Mouse (Mus musculus): ENCODE results near the gene 4930519G04Rik. TPM values are rescaled to one million over a fixed set of nuclear protein-coding genes. Genes with fewer than 3 reads are reported as not detected.
A peak's percentile ranks its signal among the peaks of the same experiment; 100 is the strongest.
"Not testable (repeated sequence)": the region's sequence is repeated elsewhere in the genome, so short reads cannot be mapped to it uniquely, and the experiment has no call there.

4930519G04Rik gene
- polyA plus RNA-seq (2015; fragmentation: Nextera tagmentation; extraction: Ambion mirVana), result not detected in 2 replicates

- H3K36me3 ChIP-seq; H3K4me3 ChIP-seq; H3K27ac ChIP-seq; H3K4me1 ChIP-seq (replicated peaks); H3K9me3 ChIP-seq (replicated peaks); H3K9ac ChIP-seq; ATAC-seq (replicated peaks; ENCODE audit: insufficient number of reproducible peaks, insufficient read depth, low FRiP score, low read depth); H3K4me2 ChIP-seq: not testable (repeated sequence)
- peaks cover 22% of the 10 kb centered on the region for H3K27me3 ChIP-seq
- WGBS, result 83% methylated on average over 3 of the region's 5 CpGs
Observed at GRCm38 (mm10) chr5:114853364-114853763, at the start of gene 4930519G04Rik. Gene 4930519G04Rik, plus strand, starts transcription at chr5:114853664.

- H3K9me3 ChIP-seq (replicated peaks), result no peaks in the 10 kb centered on the region
- no peak overlapping the region for H3K4me3 ChIP-seq
- no peak overlapping the region for H3K27ac ChIP-seq
- peaks cover 33% of the 10 kb centered on the region for H3K36me3 ChIP-seq
- WGBS, result 90% methylated on average over 13 of the region's 13 CpGs
- no peaks in the 10 kb centered on the region for H3K27me3 ChIP-seq
- no peak overlapping the region for H3K9ac ChIP-seq
- H3K4me2 ChIP-seq, result no peak overlapping the region
- H3K4me1 ChIP-seq (replicated peaks), result peaks cover 31% of the 10 kb centered on the region
- ATAC-seq (replicated peaks; ENCODE audit: insufficient number of reproducible peaks, insufficient read depth, low FRiP score, low read depth), result no peak
Observed at GRCm38 (mm10) chr5:114804335-114804734, 49.1 kb upstream of the 4930519G04Rik start.

- Histone ChIP-seq H3K36me3 (peaks cover 30% of the 10 kb centered on the region), H3K4me1 (replicated peaks) (peaks cover 35% of the 10 kb centered on the region), H3K9me3 (replicated peaks) (no peaks in the 10 kb centered on the region), H3K4me3 (no peak overlapping the region), H3K27me3 (no peaks in the 10 kb centered on the region), H3K9ac (no peak overlapping the region), H3K4me2 (no peak overlapping the region), H3K27ac (peak overlapping the region; percentile 89; the same call in 1 of the 2 replicates)
- 49% methylated on average over 3 of the region's 3 CpGs for WGBS
- ATAC-seq (replicated peaks; ENCODE audit: insufficient number of reproducible peaks, insufficient read depth, low FRiP score, low read depth), result no peak
Observed at GRCm38 (mm10) chr5:114804958-114805357, 48.5 kb upstream of the 4930519G04Rik start.

- no peak overlapping the region for H3K4me3 ChIP-seq
- peak overlapping the region; percentile 89 for H3K27ac ChIP-seq
- WGBS, result 60% methylated on average over 15 of the region's 15 CpGs
- no peak overlapping the region for H3K9ac ChIP-seq
- peaks cover 35% of the 10 kb centered on the region for H3K4me1 ChIP-seq (replicated peaks)
- peaks cover 24% of the 10 kb centered on the region for H3K36me3 ChIP-seq
- ATAC-seq (replicated peaks; ENCODE audit: insufficient number of reproducible peaks, insufficient read depth, low FRiP score, low read depth), result 0 out of 2 replicates have a peak, but pooled peaks have one; percentile 33
- H3K4me2 ChIP-seq, result peak overlapping the region; percentile 47; the same call in 1 of the 2 replicates
- H3K9me3 ChIP-seq (replicated peaks), result no peaks in the 10 kb centered on the region
- H3K27me3 ChIP-seq, result no peaks in the 10 kb centered on the region
Observed at GRCm38 (mm10) chr5:114805436-114806350, 47.8 kb upstream of the 4930519G04Rik start.

GRCm38 (mm10) chr5:114806636-114807035 is 46.8 kb upstream of the 4930519G04Rik start:
- H3K9ac ChIP-seq, result no peak overlapping the region
- ATAC-seq (replicated peaks; ENCODE audit: insufficient number of reproducible peaks, insufficient read depth, low FRiP score, low read depth), result no peak
- H3K4me1 ChIP-seq (replicated peaks), result peaks cover 35% of the 10 kb centered on the region
- H3K27ac ChIP-seq, result peak overlapping the region; percentile 89
- no peak overlapping the region for H3K4me3 ChIP-seq
- peak overlapping the region; percentile 47 for H3K4me2 ChIP-seq
- H3K27me3 ChIP-seq, result no peaks in the 10 kb centered on the region
- no peaks in the 10 kb centered on the region for H3K9me3 ChIP-seq (replicated peaks)
- WGBS, result 70% methylated on average over 8 of the region's 8 CpGs
- H3K36me3 ChIP-seq, result peaks cover 22% of the 10 kb centered on the region

GRCm38 (mm10) chr5:114807063-114807462 is 46.4 kb upstream of the 4930519G04Rik start:
- WGBS, result 23% methylated on average over 9 of the region's 9 CpGs

GRCm38 (mm10) chr5:114807468-114807867 is 46.0 kb upstream of the 4930519G04Rik start:
- ATAC-seq (replicated peaks; ENCODE audit: insufficient number of reproducible peaks, insufficient read depth, low FRiP score, low read depth), result peak; percentile 82
- no peaks in the 10 kb centered on the region for H3K9me3 ChIP-seq (replicated peaks)
- peak overlapping the region; percentile 47 for H3K4me2 ChIP-seq
- peak overlapping the region; percentile 89 for H3K27ac ChIP-seq
- peaks cover 19% of the 10 kb centered on the region for H3K36me3 ChIP-seq
- 0 out of 2 replicates have a peak overlapping the region, but pooled peaks have one; percentile 7 for H3K9ac ChIP-seq
- 15% methylated on average over 8 of the region's 8 CpGs for WGBS
- 0 out of 2 replicates have a peak overlapping the region, but pooled peaks have one; percentile 9 for H3K4me3 ChIP-seq
- peaks cover 35% of the 10 kb centered on the region for H3K4me1 ChIP-seq (replicated peaks)
- H3K27me3 ChIP-seq, result no peaks in the 10 kb centered on the region

More at GRCm38 (mm10) chr5:114807063-114807462, 46.4 kb upstream of the 4930519G04Rik start:
- H3K4me1 ChIP-seq (replicated peaks), result peaks cover 35% of the 10 kb centered on the region
- H3K4me2 ChIP-seq, result peak overlapping the region; percentile 47
- H3K27ac ChIP-seq, result peak overlapping the region; percentile 89
- H3K9me3 ChIP-seq (replicated peaks), result no peaks in the 10 kb centered on the region
- H3K4me3 ChIP-seq, result 0 out of 2 replicates have a peak overlapping the region, but pooled peaks have one; percentile 9
- 0 out of 2 replicates have a peak, but pooled peaks have one; percentile 21 for ATAC-seq (replicated peaks; ENCODE audit: insufficient number of reproducible peaks, insufficient read depth, low FRiP score, low read depth)
- H3K9ac ChIP-seq, result 0 out of 2 replicates have a peak overlapping the region, but pooled peaks have one; percentile 7
- no peaks in the 10 kb centered on the region for H3K27me3 ChIP-seq
- H3K36me3 ChIP-seq, result peaks cover 22% of the 10 kb centered on the region

GRCm38 (mm10) chr5:114807893-114808292 is 45.6 kb upstream of the 4930519G04Rik start:
- Histone ChIP-seq H3K36me3 (peaks cover 16% of the 10 kb centered on the region), H3K4me1 (replicated peaks) (peaks cover 35% of the 10 kb centered on the region), H3K27me3 (no peaks in the 10 kb centered on the region), H3K9me3 (replicated peaks) (no peaks in the 10 kb centered on the region), H3K4me2 (peak overlapping the region; percentile 47), H3K27ac (peak overlapping the region; percentile 89), H3K4me3 (no peak overlapping the region), H3K9ac (no peak overlapping the region)
- 65% methylated on average over 6 of the region's 6 CpGs for WGBS
- no peak for ATAC-seq (replicated peaks; ENCODE audit: insufficient number of reproducible peaks, insufficient read depth, low FRiP score, low read depth)

GRCm38 (mm10) chr5:114808385-114808784 is 45.1 kb upstream of the 4930519G04Rik start:
- Histone ChIP-seq H3K27me3 (no peaks in the 10 kb centered on the region), H3K4me1 (replicated peaks) (peaks cover 35% of the 10 kb centered on the region), H3K9ac (no peak overlapping the region), H3K4me2 (no peak overlapping the region), H3K27ac (peak overlapping the region; percentile 89), H3K9me3 (replicated peaks) (no peaks in the 10 kb centered on the region), H3K36me3 (peaks cover 14% of the 10 kb centered on the region), H3K4me3 (no peak overlapping the region)
- 73% methylated on average over 8 of the region's 8 CpGs for WGBS
- ATAC-seq (replicated peaks; ENCODE audit: insufficient number of reproducible peaks, insufficient read depth, low FRiP score, low read depth), result no peak

GRCm38 (mm10) chr5:114809181-114809756 is 44.2 kb upstream of the 4930519G04Rik start:
- Histone ChIP-seq H3K4me2 (no peak overlapping the region), H3K4me3 (no peak overlapping the region), H3K4me1 (replicated peaks) (peaks cover 35% of the 10 kb centered on the region), H3K9ac (no peak overlapping the region), H3K9me3 (replicated peaks) (no peaks in the 10 kb centered on the region), H3K36me3 (peaks cover 6% of the 10 kb centered on the region), H3K27ac (0 out of 2 replicates have a peak overlapping the region, but pooled peaks have one; percentile 5), H3K27me3 (no peaks in the 10 kb centered on the region)
- WGBS, result 74% methylated on average over 10 of the region's 10 CpGs
- no peak for ATAC-seq (replicated peaks; ENCODE audit: insufficient number of reproducible peaks, insufficient read depth, low FRiP score, low read depth)

GRCm38 (mm10) chr5:114809826-114810225 is 43.6 kb upstream of the 4930519G04Rik start:
- Histone ChIP-seq H3K4me3 (no peak overlapping the region), H3K27ac (no peak overlapping the region), H3K4me2 (no peak overlapping the region), H3K36me3 (0 out of 2 replicates have a peak, but pooled peaks cover under 1% of the 10 kb centered on the region), H3K27me3 (no peaks in the 10 kb centered on the region), H3K4me1 (replicated peaks) (peaks cover 35% of the 10 kb centered on the region), H3K9ac (no peak overlapping the region), H3K9me3 (replicated peaks) (no peaks in the 10 kb centered on the region)
- WGBS, result 86% methylated on average over 5 of the region's 5 CpGs
- no peak for ATAC-seq (replicated peaks; ENCODE audit: insufficient number of reproducible peaks, insufficient read depth, low FRiP score, low read depth)
